Mouse (Mus musculus): ENCODE measurements around the gene Coq3.

GRCm38 (mm10) chr4:21882806-21883205, 3.3 kb downstream of the Coq3 start:
- TF ChIP-seq POLR2A (IDR thresholded peaks at IDR 0.05; ENCODE audit: low read depth, low read length) (no peak), CTCF (IDR thresholded peaks at IDR 0.05; ENCODE audit: extremely low read depth, insufficient read depth, insufficient read length, insufficient replicate concordance) (no peak)
